Mouse (Mus musculus) layer of hippocampus, adult 9-11 months (tissue): ENCODE results near the gene Olfr267.

ENCODE experiments used
- DNase-seq: peaks from one replicate; pipeline ENCODE4 v3.0.0; 2022

Gene Olfr267

GRCm38 (mm10) chr4:58787616-58788015 lies at the start of gene Olfr267:
Gene Olfr267, minus strand, starts transcription at chr4:58787716.
- no peak for DNase-seq

GRCm38 (mm10) chr4:58832908-58833307 lies 45.4 kb upstream of the Olfr267 start:
- DNase-seq: no peak

- DNase-seq: no peak
These were observed 38.4 kb upstream of the Olfr267 start for GRCm38 (mm10) chr4:58825921-58826320.

GRCm38 (mm10) chr4:58786659-58787058 lies 857 bp downstream of the Olfr267 start:
- DNase-seq: no peak

- no peak for DNase-seq
These were observed 24.1 kb downstream of the Olfr267 start for GRCm38 (mm10) chr4:58763417-58763816.

GRCm38 (mm10) chr4:58749510-58749909 lies 38.0 kb downstream of the Olfr267 start:
- no peak for DNase-seq

GRCm38 (mm10) chr4:58749101-58749500 lies 38.4 kb downstream of the Olfr267 start:
- no peak for DNase-seq

GRCm38 (mm10) chr4:58745583-58746222 lies 41.8 kb downstream of the Olfr267 start:
- DNase-seq: no peak

GRCm38 (mm10) chr4:58736867-58737633 lies 50.5 kb downstream of the Olfr267 start:
- DNase-seq: no peak
